Mouse (Mus musculus) lung, embryonic 15.5 days (tissue): ENCODE data around the gene Srebf1. TPM values are rescaled to one million over a fixed set of nuclear protein-coding genes. Genes with fewer than 3 reads are reported as not detected.

ENCODE experiments used
- ATAC-seq: fragments of 200-750 bp; cut with Nextera tagmentation; 2 replicates; pipeline ENCODE4 v1.8.0; 2017; ENCODE audit warnings: moderate number of reproducible peaks, borderline replicate concordance; ENCODE audit not compliant: low FRiP score, low TSS enrichment; ENCODE audit errors: extremely low read depth
- H3K27ac ChIP-seq: fragments of 300-500 bp; sonication (generic); 2 replicates; pipeline ENCODE4 v1.5.1; 2015; ENCODE audit warnings: moderate library complexity, mild to moderate bottlenecking, inconsistent platforms
- H3K27me3 ChIP-seq: fragments of 300-500 bp; sonication (generic); 2 replicates; pipeline ENCODE4 v1.6.1; 2015; ENCODE audit warnings: inconsistent platforms
- H3K36me3 ChIP-seq: fragments of 300-500 bp; sonication (generic); 2 replicates; pipeline ENCODE4 v1.6.1; 2015; ENCODE audit warnings: inconsistent platforms
- H3K4me1 ChIP-seq: fragments of 300-500 bp; sonication (generic); 2 replicates; pipeline ENCODE4 v1.6.1; 2015; ENCODE audit warnings: inconsistent platforms
- H3K4me2 ChIP-seq: fragments of 300-500 bp; sonication (generic); 2 replicates; pipeline ENCODE4 v1.6.1; 2015; ENCODE audit warnings: inconsistent platforms, mild to moderate bottlenecking, moderate library complexity
- H3K4me3 ChIP-seq: fragments of 300-500 bp; sonication (generic); 2 replicates; pipeline ENCODE4 v1.5.1; 2015; ENCODE audit warnings: mild to moderate bottlenecking, inconsistent platforms
- H3K9ac ChIP-seq: fragments of 300-500 bp; sonication (generic); 2 replicates; pipeline ENCODE4 v1.6.1; 2015; ENCODE audit warnings: inconsistent platforms
- H3K9me3 ChIP-seq: fragments of 300-500 bp; sonication (generic); 2 replicates; pipeline ENCODE4 v1.6.1; 2016; ENCODE audit warnings: inconsistent platforms
- WGBS: fragments of 180-500 bp; shearing (Covaris S2); methylation state at CpG from one replicate; pipeline ENCODE4 v1.1.7; 2015; 5-methylcytosine and 5-hydroxymethylcytosine counted together
- polyA plus RNA-seq: library from polyadenylated mRNA; unstranded; fragments of >200 nt; fragmentation: Nextera tagmentation; extraction: Ambion mirVana; gene quantifications from 2 replicates; pipeline ENCODE4 v1.2.1, GENCODE M21; 2015

Srebf1 gene
- polyA plus RNA-seq, 1 experiment from 2014 or later, result 76.8 TPM

DNA sequence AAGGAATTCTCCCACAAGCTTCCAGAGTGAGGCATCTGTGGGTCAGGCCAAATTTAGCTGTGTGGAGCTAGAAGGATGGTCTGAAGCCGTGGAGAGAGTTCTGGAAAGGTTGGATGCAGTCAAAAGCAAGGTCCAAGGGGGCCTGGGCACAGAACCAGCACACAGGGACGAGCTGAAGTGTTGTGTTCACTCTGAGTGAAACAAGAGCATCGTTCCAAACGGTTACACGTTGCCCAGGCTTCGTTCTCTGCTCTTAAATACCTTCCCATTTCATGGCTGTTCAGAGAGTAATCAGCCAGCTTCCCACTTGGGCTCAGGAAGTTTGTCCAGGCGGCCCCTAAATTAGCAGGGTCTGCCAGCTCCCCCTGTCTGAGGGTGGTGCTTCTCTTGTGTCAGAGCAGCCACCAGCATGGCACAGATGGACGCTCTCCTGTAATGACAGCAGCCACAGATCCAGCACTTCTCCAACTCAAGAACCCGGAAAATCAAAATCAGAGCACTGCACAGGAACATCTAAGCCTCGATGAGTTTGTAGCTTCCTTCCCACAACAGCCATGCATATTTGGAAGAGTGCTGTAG, 48.7 kb downstream of the Srebf1 start:
- Histone ChIP-seq H3K4me2 (no peak overlapping the region), H3K27ac (peak overlapping the region; percentile 91), H3K9ac (no peak overlapping the region), H3K4me1 (peaks cover 84% of the 10 kb centered on the region), H3K9me3 (no peaks in the 10 kb centered on the region), H3K27me3 (no peaks in the 10 kb centered on the region), H3K36me3 (no peaks in the 10 kb centered on the region; the same call in 1 of the 2 replicates), H3K4me3 (no peak overlapping the region)
- WGBS, result 57% methylated on average over 10 of the region's 10 CpGs
- no peak for ATAC-seq

- WGBS, result 67% methylated on average over 3 of the region's 3 CpGs
- no peak overlapping the region for H3K9ac ChIP-seq
- no peak overlapping the region for H3K4me3 ChIP-seq
- no peak for ATAC-seq
- H3K36me3 ChIP-seq, result no peaks in the 10 kb centered on the region; the same call in 1 of the 2 replicates
- no peak overlapping the region for H3K4me2 ChIP-seq
- peaks cover 82% of the 10 kb centered on the region for H3K4me1 ChIP-seq
- H3K9me3 ChIP-seq, result no peaks in the 10 kb centered on the region
- H3K27me3 ChIP-seq, result no peaks in the 10 kb centered on the region
- 0 out of 2 replicates have a peak overlapping the region, but pooled peaks have one; percentile 91 for H3K27ac ChIP-seq
Observed at GRCm38 (mm10) chr11:60172074-60172473, 50.3 kb downstream of the Srebf1 start.

- Histone ChIP-seq H3K4me1 (peaks cover 73% of the 10 kb centered on the region), H3K9ac (no peak overlapping the region), H3K27ac (no peak overlapping the region), H3K36me3 (no peaks in the 10 kb centered on the region; the same call in 1 of the 2 replicates), H3K4me3 (no peak overlapping the region), H3K27me3 (no peaks in the 10 kb centered on the region), H3K4me2 (no peak overlapping the region), H3K9me3 (no peaks in the 10 kb centered on the region)
- ATAC-seq, result no peak
- 22% methylated on average over 9 of the region's 9 CpGs for WGBS
Observed at GRCm38 (mm10) chr11:60168780-60169179, 53.6 kb downstream of the Srebf1 start.

- WGBS, result 25% methylated on average over 5 of the region's 5 CpGs
- H3K27ac ChIP-seq, result peak overlapping the region; percentile 21
- no peak overlapping the region for H3K9ac ChIP-seq
- H3K4me1 ChIP-seq, result peaks cover 71% of the 10 kb centered on the region
- H3K36me3 ChIP-seq, result no peaks in the 10 kb centered on the region; the same call in 1 of the 2 replicates
- H3K4me3 ChIP-seq, result no peak overlapping the region
- H3K9me3 ChIP-seq, result no peaks in the 10 kb centered on the region
- peak; percentile 62; the same call in 1 of the 2 replicates for ATAC-seq
- H3K4me2 ChIP-seq, result no peak overlapping the region
- no peaks in the 10 kb centered on the region for H3K27me3 ChIP-seq
Observed at GRCm38 (mm10) chr11:60165076-60165475, 57.3 kb downstream of the Srebf1 start.

DNA sequence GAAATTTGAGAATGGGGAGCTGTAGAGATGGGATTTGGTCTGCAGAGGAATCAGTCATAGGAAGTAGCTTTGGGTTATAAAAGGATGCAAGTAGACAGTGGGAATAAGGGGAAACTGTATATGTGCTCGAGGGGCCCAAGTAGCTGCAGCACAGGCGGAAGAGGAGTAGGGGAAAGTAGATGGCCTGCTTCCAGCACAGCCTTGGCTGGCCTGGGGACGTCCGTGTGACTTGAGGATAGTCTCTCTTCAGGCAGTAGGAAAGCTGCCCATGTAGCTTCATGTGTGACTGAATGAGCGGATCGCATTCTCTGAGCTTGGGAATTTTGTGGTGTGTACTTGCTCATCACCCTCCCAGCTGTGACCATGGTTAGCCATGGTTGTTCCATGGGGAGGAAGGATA, 57.9 kb downstream of the Srebf1 start:
- no peak overlapping the region for H3K4me3 ChIP-seq
- WGBS, result 48% methylated on average over 6 of the region's 6 CpGs
- peak overlapping the region; percentile 21 for H3K27ac ChIP-seq
- H3K4me1 ChIP-seq, result peaks cover 72% of the 10 kb centered on the region
- no peak overlapping the region for H3K4me2 ChIP-seq
- no peak overlapping the region for H3K9ac ChIP-seq
- no peaks in the 10 kb centered on the region for H3K9me3 ChIP-seq
- H3K27me3 ChIP-seq, result no peaks in the 10 kb centered on the region
- H3K36me3 ChIP-seq, result no peaks in the 10 kb centered on the region; the same call in 1 of the 2 replicates
- ATAC-seq, result no peak

DNA sequence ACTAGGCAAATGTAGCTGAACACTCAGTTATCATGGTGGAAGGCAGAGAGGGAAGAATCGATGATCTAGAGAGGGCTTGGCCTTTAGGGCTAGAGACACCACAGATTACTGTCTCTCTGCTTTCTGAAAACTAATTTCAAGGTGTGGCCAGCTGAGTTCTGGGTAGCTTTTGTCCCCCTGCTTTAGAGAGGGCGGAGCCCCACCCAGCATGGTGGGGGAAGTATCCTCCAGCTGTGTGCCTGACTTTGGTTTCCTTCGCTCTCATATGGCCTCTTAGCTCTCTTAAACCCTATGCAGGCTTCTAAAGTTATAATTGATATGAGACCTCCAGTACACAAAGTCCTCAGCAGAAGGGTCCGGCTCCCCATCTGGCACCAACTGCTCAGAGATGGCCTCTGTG, 59.0 kb downstream of the Srebf1 start:
- ATAC-seq, result no peak
- H3K9ac ChIP-seq, result no peak overlapping the region
- H3K27me3 ChIP-seq, result no peaks in the 10 kb centered on the region
- H3K9me3 ChIP-seq, result no peaks in the 10 kb centered on the region
- 86% methylated on average over 4 of the region's 4 CpGs for WGBS
- 0 out of 2 replicates have a peak overlapping the region, but pooled peaks have one; percentile 21 for H3K27ac ChIP-seq
- H3K36me3 ChIP-seq, result no peaks in the 10 kb centered on the region
- H3K4me3 ChIP-seq, result no peak overlapping the region
- H3K4me1 ChIP-seq, result peaks cover 63% of the 10 kb centered on the region
- H3K4me2 ChIP-seq, result no peak overlapping the region

DNA sequence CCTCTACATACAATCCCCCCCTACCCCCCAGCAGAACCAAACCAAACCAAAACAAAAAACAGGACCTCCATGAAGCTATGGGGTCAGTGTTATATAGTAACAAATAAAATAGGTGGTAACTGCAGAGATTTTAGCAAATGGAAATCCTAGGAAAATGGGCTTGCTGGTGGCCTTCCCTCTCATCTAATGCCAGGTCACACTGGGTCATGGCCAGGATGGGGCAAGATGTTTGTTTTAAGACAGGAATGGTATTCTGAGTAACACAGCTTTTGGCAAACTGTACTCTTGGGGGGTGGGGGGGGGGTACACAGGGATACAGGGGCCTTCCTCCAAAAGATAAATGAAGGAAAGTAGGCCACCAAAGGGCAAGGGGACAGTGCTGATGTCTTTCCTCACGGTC, 59.8 kb downstream of the Srebf1 start:
- Histone ChIP-seq H3K4me2 (no peak overlapping the region), H3K9me3 (no peaks in the 10 kb centered on the region), H3K27me3 (no peaks in the 10 kb centered on the region), H3K4me1 (peaks cover 55% of the 10 kb centered on the region), H3K36me3 (no peaks in the 10 kb centered on the region), H3K9ac (no peak overlapping the region), H3K27ac (no peak overlapping the region), H3K4me3 (no peak overlapping the region)
- no peak for ATAC-seq
- 68% methylated on average over 1 of the region's 1 CpGs for WGBS

DNA sequence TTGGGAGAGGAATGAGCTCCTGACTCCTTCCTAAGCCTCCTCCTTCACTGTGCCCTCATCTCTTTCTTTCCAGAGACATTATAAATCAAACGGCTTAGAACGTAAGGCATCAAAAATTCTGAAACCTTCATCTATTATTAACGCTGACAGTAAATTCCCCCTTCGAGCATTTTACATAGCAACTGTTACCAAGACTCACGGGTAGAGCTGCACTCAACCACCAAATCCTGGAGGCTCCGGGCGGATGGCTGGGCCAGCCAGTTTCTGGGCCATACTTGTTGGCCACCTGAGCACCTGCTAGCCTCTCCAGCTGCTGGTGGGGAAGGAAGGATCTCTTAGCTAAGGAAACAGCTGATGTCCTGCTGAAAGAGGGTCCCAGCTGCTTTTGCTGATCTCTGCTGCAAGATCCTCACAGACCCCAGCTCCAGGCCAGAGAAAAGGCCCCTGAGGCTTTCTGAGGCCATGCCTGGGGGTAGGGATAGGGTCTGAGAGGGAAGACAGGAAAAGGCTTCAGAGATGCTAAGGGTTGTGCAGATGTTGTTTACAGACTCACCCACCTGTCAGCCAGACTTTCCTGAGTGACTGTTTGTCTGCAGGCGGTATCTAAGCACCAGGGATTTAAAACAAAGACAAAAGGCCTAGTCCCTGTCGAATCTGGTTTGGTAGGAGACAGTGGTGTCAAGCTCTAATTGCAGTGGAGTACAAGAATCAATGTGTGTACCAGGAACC, 61.1 kb downstream of the Srebf1 start:
- no peaks in the 10 kb centered on the region for H3K9me3 ChIP-seq
- H3K4me2 ChIP-seq, result no peak overlapping the region
- no peaks in the 10 kb centered on the region for H3K36me3 ChIP-seq
- 55% methylated on average over 9 of the region's 9 CpGs for WGBS
- ATAC-seq, result no peak
- H3K4me3 ChIP-seq, result no peak overlapping the region
- no peak overlapping the region for H3K9ac ChIP-seq
- no peaks in the 10 kb centered on the region for H3K27me3 ChIP-seq
- H3K27ac ChIP-seq, result peak overlapping the region; percentile 32; the same call in 1 of the 2 replicates
- H3K4me1 ChIP-seq, result peaks cover 53% of the 10 kb centered on the region

DNA sequence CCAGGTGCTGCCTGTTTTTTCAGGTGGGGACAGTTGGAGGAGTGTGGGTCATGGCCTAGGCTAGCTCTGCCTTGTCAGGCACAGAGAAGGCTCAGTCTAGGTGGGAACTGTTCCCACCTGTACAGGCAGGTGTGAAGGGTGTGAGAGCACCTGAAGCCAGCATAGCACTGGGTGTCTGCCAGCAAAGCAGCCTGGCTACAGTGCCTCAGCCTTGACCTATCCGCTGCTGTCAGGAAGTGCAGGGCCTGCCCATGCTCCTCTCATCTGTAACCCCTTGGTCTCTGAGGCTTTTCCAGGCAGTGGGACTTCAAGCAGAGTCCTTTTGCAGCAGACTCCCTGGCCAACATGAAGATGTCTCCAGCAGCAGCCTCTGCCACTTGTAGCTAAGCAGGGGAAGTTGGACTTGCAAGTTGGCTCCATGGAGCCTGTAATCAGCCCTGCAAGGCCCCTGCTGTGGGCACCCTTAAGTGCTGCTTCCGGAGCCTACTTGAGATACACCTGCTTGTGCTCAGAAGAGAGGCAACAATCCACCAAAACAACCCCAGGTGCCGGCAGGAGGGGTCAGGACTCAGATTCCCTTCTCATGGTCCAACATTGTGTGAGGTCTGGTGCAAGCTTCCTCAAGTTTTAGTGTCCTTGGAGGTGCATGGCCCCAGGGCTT, 61.8 kb downstream of the Srebf1 start:
- 44% methylated on average over 3 of the region's 3 CpGs for WGBS
- no peak overlapping the region for H3K9ac ChIP-seq

DNA sequence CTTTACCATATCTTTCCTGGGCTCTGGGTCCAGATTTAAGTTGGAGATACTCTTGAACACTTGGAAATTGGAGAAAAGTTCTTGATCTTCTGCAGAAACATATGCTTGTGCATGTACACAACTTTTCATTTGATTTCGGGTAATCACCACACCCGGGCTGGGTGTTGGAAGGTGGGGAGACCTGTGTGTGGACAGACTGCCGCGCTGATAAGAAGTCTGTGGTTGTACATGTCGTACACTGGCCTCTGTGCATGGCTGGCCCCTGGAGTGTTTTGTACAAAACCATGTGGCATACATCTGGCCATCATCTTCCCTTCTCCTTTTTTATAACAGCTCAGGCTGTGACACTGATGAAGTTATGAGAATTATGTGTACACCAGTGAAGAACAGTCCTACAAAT, 62.4 kb downstream of the Srebf1 start:
- WGBS, result 70% methylated on average over 5 of the region's 5 CpGs
- H3K27me3 ChIP-seq, result no peaks in the 10 kb centered on the region
- H3K27ac ChIP-seq, result peak overlapping the region; percentile 32; the same call in 1 of the 2 replicates
- H3K9me3 ChIP-seq, result no peaks in the 10 kb centered on the region
- no peak overlapping the region for H3K9ac ChIP-seq
- H3K4me2 ChIP-seq, result no peak overlapping the region
- no peak for ATAC-seq
- 0 out of 2 replicates have a peak, but pooled peaks cover 5% of the 10 kb centered on the region for H3K36me3 ChIP-seq
- H3K4me1 ChIP-seq, result peaks cover 45% of the 10 kb centered on the region
- H3K4me3 ChIP-seq, result no peak overlapping the region

More for the DNA sequence above, 61.8 kb downstream of the Srebf1 start:
- ATAC-seq, result no peak
- H3K4me3 ChIP-seq, result no peak overlapping the region
- H3K4me1 ChIP-seq, result peaks cover 48% of the 10 kb centered on the region
- H3K4me2 ChIP-seq, result no peak overlapping the region
- peak overlapping the region; percentile 32 for H3K27ac ChIP-seq
- no peaks in the 10 kb centered on the region for H3K27me3 ChIP-seq
- H3K9me3 ChIP-seq, result no peaks in the 10 kb centered on the region
- H3K36me3 ChIP-seq, result 0 out of 2 replicates have a peak, but pooled peaks cover 3% of the 10 kb centered on the region

GRCm38 (mm10) chr11:60158271-60158670, 64.1 kb downstream of the Srebf1 start:
- peaks cover 28% of the 10 kb centered on the region for H3K4me1 ChIP-seq
- H3K27ac ChIP-seq, result no peak overlapping the region
- WGBS, result 79% methylated on average over 4 of the region's 4 CpGs
- no peak overlapping the region for H3K4me3 ChIP-seq
- no peak overlapping the region for H3K9ac ChIP-seq
- H3K4me2 ChIP-seq, result no peak overlapping the region
- ATAC-seq, result no peak
- H3K36me3 ChIP-seq, result 0 out of 2 replicates have a peak, but pooled peaks cover 5% of the 10 kb centered on the region
- no peaks in the 10 kb centered on the region for H3K9me3 ChIP-seq
- no peaks in the 10 kb centered on the region for H3K27me3 ChIP-seq

- Histone ChIP-seq H3K27me3 (no peaks in the 10 kb centered on the region), H3K4me1 (peaks cover 12% of the 10 kb centered on the region), H3K9ac (no peak overlapping the region), H3K4me2 (no peak overlapping the region), H3K4me3 (no peak overlapping the region), H3K9me3 (no peaks in the 10 kb centered on the region), H3K27ac (no peak overlapping the region), H3K36me3 (0 out of 2 replicates have a peak, but pooled peaks cover 5% of the 10 kb centered on the region)
- no peak for ATAC-seq
- 80% methylated on average over 5 of the region's 5 CpGs for WGBS
Observed at GRCm38 (mm10) chr11:60155690-60156089, 66.7 kb downstream of the Srebf1 start.
